Mouse (Mus musculus) urinary bladder, adult 18-20 months (tissue): Measurements from ENCODE around the gene Agxt2.

Source experiments
- DNase-seq, 2 experiments: peaks; one replicate each; pipeline ENCODE4 v3.0.0; 2022; ENCODE audit warnings: low spot score in 2 of 2, mixed read lengths in 2 of 2

Agxt2 gene

DNA sequence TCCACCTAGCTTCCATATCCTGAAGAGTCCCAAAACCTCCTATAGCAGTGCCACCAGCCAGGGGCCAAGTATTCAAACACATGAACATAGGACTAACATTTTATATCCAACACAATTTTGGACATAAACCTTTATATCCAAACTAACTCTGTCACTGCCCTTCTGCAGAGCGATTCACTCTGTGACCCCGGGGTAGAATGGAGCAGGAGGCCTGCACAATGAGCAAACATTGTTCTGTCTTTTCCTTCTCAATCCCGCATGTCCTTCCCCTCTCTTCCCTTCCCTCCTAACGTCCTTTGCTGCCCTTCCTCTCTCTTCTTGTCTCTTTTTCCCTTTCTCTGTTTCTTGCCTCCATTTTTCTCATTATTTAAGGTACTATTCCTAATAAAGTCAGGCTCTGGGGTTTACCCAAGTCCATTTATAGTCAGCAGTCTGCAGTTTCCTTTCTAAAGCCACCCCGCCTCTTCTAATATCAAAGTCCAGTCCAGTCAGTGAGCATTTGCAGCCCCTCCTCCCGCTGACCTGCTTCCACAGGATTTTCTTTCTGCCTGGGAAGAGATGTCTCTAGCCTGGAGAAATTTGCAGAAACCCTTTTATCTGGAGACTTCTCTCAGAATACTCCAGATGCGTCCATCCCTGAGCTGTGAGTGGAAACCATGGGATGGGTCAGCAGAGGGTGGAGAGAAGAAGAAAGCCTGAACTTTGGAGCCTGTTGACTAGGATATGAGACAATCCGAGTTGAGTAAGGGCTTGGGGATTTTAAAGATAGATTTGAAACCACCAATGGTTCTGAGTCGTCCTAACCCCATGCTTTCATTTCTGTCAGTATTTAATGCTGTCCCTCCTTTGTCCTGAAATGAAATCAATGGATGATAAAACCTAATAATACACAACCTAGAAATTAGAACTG lies at the start of gene Agxt2:
Gene Agxt2 (plus strand): TSS at position 494 of the 910 bp plus-strand sequence.
- no peak for DNase-seq

DNA sequence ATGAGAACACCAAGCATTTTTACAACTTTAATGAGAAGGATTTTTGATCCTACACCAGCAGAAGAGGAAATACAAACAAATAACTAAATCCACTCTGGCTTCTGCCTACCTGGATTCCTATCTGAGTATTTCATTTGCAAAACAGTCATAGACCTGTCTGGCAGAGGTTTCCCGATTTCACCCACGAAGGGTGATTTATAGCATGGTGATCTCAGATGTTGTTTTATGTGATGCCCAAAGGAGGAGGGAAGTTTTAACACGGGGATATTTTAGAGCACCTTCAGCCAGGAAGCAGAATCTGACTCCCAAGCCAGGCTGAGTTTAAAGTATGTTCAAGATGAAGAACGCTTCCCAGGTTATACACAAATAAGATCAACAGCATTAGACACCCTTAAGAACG lies 46.5 kb upstream of the Agxt2 start:
- no peak for DNase-seq

DNA sequence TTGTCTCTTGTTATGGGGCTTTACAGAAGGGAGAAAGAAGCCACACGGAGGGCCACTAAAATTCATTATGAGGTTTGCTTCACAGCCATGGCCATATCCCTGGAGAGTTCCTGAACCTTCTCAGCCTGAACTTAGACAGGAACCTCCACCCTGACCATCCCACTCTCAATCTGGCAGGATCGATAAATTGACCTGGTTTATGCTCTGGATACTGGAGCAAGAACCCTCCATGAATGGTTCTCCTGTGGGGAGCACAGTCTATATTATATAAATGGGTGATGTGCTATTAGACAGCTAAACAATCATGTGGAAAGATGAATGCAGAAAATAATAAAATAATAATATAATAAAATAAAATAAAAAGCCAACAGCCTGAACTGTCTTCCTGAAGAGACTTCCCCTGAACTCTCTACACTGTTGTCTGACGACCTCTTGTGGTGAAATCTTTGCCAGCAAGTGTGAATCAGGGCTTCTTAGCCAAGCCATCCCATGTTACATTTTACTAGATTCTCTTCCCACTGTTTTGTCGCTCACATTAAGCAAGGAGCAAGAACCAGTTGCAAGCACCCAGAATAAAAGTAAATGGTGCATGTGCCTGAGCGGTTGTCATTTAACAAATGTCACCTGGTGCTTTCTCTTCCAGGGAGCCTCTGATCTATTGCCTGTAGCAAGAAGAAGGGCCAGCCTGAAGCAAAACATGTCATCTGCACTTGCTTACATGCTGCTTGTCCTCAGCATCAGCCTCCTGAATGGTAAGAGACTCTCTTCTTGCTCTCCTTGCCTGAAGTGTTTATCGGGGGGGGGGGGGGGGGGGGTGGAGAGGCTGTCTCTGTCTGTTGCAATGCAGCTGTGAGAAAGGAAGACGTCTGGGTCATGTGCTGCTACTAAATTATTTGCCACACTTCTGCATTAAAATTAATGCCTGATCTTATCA lies 44.5 kb upstream of the Agxt2 start:
- DNase-seq = peak; percentile 8 to 12

DNA sequence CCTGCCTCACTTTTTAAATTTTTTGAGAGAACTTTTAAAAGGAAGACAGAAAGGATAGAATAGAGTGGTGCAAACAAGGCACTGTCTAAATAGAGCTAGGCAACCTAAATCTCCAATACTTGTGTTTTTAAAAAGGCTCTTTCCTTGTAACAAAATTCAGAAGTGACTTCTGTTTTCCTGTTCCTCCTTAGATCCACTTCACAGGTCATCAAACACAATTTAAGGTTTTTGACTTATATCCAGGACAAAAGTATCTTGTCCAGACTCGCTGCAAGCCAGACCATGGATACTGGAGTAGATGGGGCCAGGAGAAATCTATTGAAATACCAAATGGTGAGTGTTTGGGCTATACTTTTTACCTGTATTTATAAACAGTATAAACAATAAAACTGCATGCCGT lies 33.3 kb upstream of the Agxt2 start, which contains the start of gene Gm21973:
Gene Gm21973 (plus strand): TSS at position 301 of the 400 bp plus-strand sequence.
- DNase-seq = no peak

DNA sequence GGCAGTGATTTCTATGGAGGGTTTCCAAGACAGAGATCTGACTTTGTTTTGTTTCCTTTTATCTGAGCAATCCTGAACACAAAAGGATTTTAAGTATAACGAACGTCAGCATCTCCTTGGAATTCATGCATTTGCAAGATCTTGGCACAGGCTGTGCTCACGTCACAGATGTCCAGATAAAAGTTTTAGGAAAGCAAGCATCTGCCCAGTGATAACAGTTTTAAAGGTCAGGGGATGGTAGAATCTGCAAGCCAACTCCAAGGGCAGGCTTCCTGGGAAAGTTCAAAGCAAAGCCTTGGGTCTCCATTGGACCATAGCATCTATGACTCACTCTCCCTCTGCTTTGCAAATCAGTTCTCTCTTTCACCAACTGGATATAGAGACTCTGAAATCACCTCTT lies 27.7 kb upstream of the Agxt2 start:
- DNase-seq = no peak

DNA sequence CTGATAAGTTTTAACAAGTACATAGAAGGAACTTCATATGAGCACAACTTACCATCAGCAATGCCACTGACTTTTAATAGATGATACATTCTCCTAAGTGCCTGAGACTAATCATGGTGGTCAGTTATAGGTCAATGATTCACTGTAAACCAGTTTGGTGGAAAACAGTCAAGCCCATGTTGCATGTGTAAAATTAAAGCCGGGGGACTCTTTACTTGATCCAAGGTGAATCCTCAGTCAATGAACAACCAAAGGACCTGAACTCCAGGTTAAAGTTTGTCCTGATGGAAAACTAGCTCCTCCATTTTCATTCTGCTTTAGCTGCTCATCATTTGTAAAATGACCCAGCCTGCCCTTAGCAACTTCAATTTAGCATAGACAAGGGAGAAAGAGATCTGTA lies 25.8 kb upstream of the Agxt2 start:
- DNase-seq = no peak

DNA sequence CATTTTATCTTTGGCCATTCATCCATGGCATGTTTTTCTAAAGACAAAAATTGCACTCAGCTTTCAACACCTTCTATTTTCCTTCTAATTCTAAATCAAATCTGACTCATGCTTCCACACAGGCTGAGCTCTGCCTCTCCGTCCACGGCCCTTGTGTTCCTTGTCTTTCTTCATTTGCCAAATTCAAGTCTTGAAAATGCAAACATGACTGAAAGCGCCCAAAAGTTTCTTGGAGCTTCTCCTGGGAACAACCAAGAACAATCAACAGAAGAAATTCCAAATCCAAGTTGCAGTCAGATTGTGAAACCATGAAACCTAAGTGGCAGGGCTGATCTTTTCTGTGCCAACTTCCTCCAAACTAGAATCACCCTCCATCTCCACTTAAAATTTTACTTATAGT lies 19.7 kb upstream of the Agxt2 start:
- DNase-seq = no peak

DNA sequence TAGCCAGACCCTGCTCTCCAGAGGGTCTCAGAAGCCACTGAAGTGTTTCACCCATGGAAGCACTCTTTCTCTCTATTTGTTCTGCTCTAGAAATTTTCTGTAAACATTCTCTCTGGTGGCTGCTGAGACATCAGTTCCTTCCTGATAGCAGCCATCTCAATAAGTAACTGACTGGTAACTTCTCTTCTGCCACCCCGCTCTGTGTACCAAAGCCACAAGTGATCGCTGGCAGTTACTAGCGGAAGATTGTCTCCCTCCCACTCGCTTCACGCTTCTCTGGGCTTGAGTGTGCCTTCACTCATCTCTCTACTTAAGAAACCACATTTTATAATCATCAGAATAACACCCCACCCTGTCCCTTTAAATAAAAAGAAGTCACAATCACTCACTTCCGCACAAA lies 11.3 kb upstream of the Agxt2 start:
- no peak for DNase-seq

DNA sequence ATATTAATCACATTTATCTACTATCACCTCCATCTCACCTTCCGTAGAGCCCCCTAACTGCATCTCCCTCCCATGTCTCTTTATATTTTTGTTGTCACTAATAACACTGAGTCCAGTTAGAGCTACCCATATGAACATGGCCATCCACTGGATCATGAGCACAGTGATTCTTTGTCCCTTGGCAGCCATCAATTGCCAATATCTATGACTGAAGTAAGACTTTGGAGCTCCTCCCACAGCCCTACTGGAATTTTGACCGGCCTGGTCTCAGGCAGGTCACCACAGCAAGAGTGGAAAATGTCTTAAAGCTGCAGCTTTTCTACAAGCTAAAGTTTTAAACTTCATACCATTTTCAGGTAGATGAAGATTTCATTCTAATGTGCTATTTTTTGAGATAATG lies 8.0 kb downstream of the Agxt2 start:
- no peak for DNase-seq

DNA sequence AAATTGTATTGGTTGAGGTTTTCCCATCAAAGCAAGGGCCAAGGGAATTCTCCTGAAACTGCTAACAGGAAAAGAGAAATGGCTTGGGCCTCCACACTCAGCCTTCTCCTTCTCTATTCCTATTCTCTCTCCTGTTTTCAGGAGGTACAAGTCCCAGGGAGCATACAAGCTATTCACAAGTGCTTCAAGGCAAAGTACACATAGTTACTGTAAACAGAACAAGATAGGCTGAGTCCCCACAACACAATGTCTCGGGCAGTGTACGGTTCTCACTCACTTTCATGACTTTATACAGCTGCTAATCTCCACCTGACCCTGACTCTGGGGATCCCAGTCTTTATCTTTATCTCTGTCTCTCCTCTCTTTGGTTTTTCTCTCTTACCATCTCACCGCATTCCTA lies 17.1 kb downstream of the Agxt2 start:
- no peak for DNase-seq

DNA sequence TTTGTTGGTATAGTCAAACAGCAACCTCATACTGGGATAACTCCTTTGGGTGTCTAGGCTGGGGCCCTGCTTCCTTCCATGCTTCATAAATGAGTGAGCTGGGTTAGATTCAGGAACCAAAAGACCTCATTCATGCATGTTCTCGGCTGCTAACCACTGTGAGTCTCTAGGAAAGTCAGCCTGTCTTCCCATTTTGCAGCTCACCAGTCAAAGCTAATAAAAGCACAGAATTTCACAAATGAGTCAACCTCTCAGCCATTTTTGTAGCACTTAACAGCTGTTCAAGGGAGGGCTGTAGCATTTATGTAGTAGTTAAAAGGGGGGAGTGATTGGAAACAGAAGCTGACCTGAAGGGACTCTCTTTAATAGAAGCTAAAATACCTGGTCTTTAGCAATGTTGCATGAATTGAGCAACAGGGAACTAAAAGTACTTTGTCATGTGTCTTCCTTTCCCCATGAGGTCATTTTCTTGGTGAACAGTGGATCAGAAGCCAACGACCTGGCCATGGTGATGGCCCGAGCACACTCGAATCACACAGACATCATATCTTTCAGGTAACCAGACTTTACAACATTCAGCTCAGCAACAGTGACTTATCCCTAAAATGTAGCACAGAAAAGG lies 20.1 kb downstream of the Agxt2 start:
- no peak for DNase-seq

DNA sequence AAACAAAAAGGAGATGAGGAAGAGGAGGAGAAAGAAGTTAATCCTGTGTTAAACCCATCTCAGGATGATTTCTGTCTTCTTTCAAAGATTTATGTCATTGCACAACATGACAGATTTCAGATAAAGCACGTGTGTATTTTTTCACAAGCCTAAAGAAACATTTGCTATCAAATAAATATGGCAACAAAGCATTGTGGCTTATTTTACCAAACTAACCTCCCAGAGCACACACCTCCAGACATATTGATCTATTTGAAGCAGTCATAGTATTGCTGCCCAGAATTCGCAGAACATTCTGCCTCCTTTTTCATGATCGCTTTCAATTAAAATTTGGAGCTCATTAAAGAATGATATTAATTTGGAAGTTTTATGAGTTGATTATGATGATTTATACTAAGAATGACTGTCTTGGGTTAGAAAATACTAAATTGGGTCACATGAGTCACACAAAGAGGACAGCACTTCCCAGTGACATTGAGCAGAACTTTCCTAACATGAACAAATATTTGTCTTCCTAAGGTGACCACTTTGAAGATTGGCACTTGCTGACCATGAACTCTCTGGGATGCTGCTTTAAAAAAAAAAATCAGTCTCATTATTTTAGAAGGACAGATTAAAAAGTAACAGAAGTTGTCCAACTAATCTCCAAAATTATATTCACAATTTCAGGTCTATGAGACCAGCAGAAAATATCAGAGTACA lies 21.6 kb downstream of the Agxt2 start:
- DNase-seq = no peak

DNA sequence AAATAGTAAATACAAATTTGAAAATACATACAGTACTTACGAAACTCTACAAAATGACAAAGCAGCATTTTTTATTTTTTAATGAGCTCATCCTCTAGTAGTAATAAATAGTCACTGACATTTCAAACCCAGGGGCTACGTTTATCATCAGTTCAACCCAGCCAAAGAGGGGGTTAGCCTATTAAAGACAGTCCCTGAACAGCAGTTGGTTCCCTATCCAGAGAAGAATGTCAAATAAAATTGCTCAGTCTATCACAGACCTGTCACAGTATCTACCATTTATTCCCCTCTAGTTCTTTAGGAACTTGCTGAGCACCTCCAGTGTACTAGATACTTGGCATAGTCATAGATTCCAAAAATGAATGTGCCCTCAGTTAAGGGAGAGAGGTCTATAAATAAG lies 28.9 kb downstream of the Agxt2 start:
- no peak for DNase-seq

DNA sequence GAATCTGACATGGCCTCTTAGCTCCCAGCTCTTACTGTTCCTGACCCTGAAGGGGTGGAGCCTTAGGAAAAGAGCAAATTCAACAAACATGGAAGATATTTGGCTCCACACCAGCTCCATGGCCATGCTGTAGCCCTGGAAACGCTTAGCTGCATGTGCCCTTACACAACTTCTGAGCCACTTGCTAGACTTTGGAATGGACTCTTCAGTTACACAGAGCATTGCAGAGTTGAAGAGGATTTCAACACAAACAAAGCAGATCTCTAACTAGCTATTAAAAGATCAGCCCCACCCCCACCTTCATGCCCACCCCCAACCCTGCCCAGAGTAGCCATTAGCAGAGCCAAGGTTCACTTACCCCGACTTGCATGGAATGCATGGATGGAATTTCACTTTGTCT lies 41.5 kb downstream of the Agxt2 start:
- DNase-seq = no peak

DNA sequence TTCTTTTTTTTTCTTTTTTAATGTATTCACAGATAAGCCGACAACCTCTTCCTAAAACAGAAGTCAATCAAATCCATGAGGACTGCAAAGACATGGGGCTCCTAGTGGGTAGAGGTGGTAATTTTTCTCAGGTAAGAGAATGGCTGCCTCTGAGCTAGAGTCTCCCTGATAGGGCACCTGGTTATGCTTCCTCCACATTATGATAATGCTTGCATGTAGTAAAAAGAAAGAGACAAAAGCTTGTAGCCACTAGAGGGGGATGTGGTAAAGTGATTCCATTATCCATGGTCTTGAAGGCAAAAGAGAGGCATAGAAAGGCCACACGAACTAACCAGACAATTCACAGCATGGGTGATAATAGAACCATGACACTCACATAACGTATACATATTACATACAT lies 42.1 kb downstream of the Agxt2 start:
- DNase-seq = no peak

DNA sequence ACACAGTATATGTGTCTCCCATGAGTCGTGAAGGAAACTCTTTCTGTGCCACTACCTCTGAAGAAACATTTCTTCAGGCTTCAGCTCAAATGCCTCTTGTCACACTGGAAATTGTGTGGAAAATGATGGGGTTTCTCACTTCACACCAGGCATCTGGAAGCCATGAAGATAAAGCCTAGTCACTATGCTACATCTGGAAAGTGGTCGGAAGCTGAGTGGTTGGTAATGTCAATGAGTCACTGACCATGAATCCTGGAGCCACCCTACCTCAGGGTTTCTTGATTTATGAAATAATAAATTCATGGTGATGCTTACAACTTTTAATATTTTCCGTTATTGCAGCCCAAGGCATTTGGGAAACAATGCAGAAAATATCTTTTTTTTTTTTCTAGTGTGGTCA lies 51.5 kb downstream of the Agxt2 start:
- DNase-seq = no peak

DNA sequence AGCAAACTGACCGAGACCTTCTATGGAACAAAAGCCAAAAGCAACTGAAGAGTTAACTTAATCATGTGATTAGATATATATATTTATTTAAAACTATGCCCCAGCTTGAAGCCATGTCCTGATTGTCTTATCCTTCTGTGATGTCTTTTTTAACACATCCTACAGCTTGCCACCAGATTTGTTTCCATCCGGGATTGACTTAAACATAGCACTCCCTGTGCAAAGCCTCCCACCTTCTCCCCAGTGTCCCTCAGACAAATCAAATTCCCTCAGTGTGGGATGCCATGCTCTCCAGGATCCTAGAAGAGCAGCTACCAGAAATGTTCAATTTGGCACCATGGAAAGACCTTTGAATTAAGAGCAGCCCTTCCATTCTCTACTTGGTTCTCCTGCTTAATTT lies 52.5 kb downstream of the Agxt2 start:
- no peak for DNase-seq

DNA sequence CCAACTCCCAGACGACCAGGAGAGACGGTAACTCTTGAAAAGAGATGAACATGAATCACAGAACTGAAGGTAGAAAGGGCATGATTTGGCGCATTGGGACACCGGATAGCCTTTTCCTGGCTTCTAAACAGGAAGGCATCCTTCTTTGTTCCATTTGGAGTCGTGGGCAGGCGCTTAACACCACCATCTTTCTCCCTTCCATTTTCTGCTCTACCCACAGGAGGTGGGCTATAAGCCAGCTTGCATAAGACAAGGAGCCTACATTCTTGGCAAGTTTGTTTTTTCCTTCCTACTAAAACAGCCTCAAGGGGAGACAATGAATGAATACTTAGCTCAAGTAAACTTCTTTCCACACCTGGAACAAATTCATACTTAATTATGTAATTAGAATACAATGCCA lies 55.3 kb downstream of the Agxt2 start:
- no peak for DNase-seq

DNA sequence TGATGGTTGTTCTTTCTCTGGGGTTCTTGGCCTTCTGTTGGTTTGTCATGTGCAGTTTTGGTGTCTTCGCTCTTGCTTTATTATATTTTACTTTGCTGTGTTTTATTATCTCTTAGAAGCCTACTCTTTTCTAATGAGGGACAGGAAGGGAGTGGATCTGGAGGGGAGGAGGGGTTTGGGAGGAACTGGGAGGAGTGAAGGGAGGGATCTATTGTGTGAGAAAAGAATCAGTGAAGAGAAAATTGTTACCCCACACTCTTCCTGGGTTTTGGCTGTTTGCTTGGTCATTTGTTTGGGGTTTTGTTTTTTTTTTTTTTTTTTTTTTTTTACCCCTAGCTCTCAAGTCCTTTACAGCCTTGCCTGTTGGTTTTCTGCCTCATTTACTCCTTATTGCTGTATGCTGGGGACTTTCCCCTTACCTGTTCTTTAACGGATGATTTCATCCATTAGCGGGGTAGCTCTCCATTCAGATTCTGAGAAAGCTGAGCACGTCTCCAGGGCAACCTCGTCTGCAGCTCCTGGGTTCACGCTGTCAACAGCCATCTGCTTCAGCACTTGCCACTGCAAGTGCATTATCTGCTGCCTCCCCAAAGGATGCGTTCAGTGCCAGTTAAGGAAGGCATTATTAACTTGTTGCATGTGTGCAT lies 62.9 kb downstream of the Agxt2 start:
- DNase-seq = no peak

DNA sequence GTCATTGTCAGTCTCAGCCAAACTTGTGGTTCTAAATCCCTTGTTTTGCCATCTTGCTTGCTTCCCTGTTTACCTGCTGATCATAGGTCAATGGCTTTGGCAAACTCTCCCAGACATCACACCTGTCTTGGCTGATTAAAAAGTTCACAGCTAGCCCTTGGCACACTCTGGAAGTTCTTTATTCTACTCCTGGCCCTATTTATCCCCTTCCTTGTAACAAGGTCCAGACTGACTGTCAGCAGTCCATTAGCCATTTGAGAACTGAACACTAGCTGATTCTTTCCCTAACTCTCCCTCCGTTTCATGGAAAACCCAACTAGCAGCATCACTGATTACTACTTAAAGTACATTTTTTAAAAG lies 63.4 kb downstream of the Agxt2 start:
- no peak for DNase-seq

DNA sequence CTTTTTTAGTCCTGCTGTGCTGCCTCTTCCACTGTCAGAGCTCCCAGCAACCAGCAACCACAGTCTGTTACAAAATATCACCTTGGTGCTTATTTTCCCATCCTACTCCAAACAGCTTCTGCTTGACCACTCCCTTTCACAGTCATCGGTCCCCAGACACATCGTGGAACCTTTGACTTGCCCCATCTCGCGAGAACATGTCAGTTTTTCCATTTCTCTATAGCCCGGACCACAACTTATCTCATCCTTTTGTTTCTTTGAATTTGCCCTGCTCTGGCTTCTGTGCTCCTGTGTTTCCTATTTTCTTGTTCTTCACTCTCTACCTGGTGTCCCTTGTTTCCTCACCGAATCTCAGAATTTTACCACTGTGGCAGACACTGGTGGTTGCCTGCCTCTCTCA lies 67.8 kb downstream of the Agxt2 start:
- DNase-seq = no peak
